Mouse (Mus musculus): Measurements from ENCODE around the gene Zbed6. TPM values are rescaled to one million over a fixed set of nuclear protein-coding genes. Genes with fewer than 3 reads are reported as not detected.

The Zbed6 gene
- polyA plus RNA-seq, 1 experiment: not detected

DNA sequence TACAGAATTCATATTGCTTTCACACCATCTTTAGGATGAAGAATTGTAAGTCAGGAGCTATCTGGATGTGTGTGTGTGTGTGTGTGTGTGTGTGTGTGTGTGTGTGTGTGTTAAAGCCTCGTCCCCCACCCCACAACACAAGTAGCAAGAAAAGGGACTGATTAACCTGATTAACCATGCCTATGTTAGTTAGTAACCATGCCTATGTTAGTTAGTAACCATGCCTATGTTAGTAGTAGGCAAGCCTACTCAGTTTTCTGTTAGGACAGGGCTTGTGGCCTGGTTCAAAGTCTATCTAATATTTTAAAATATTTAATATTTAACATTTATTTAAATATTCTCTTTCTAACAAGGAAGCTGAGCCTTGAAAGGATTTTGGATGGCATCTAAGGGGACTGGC, 49.2 kb downstream of the Zbed6 start:
- TF ChIP-seq CTCF (IDR thresholded peaks at IDR 0.05; ENCODE audit: insufficient read depth, low read depth, low read length): no peak
- TF ChIP-seq POLR2A (IDR thresholded peaks at IDR 0.05; ENCODE audit: insufficient read depth, low read depth, low read length): no peak
- WGBS: 79% methylated on average over 1 of the region's 1 CpGs
- H3K27ac ChIP-seq (ENCODE audit: insufficient read depth, low read depth, low read length): no peak overlapping the region
- H3K4me3 ChIP-seq (ENCODE audit: insufficient read depth, low read depth, low read length): no peak overlapping the region
- no peaks in the 10 kb centered on the region for H3K4me1 ChIP-seq (ENCODE audit: control insufficient read depth, insufficient read depth, low read length)

DNA sequence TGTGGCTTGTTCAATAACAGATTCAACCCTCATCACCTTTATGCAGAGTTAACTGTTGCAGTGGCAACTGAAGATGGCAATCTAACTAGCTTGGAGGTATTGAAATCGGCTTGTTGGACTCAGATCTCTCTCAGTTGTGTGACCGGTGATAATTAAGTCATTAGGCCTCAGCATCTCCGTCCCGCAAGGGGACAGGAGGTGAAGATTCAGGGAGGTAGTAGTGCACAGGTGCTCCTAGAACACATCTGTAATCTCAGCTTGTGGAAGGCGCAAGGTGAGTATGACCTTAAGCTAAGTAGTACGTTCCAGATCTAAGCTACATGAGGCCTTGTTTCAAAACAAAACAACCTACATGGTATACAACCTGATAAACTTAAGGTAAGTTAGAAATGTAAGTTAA, 50.1 kb downstream of the Zbed6 start:
- WGBS: 51% methylated on average over 6 of the region's 6 CpGs
- H3K27ac ChIP-seq (ENCODE audit: insufficient read depth, low read depth, low read length): no peak overlapping the region
- no peaks in the 10 kb centered on the region for H3K4me1 ChIP-seq (ENCODE audit: control insufficient read depth, insufficient read depth, low read length)
- TF ChIP-seq CTCF (IDR thresholded peaks at IDR 0.05; ENCODE audit: insufficient read depth, low read depth, low read length) (no peak), POLR2A (IDR thresholded peaks at IDR 0.05; ENCODE audit: insufficient read depth, low read depth, low read length) (no peak)
- H3K4me3 ChIP-seq (ENCODE audit: insufficient read depth, low read depth, low read length): no peak overlapping the region

DNA sequence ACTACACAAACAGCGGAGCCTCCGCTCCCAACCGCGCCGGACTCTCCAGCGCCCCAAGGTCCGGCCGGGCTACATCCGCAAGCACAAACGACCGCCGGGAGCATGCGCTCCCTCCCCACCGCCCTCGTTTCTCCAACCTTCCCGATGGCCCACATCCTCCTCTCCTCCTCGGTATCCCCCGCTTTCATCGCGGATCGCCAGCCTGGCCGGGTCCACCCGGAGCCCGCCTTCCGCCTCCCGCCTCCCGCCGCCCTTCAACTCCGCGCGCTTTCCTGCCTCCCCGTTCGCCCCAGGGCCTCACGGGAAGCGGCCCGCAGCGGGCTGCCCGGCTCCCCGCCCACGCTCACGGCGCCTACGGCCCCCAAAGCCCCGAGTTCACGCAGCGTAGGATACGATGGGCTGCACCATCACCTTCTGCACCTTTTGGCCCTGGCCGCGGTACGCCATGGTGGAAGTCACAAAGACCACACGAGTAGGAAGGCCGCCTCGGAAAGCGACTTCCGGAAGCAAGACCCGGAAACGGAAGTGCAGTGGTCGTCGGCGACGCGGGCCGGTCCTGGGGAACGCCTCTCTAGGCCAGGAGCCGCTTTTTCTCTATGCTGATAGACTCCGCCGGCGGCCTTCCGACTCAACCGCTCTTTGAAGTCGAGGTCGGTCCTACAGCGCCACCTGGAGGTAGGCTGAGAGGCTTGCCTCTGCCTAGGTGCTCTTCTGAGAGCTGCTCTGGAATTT, 50.7 kb downstream of the Zbed6 start, which contains the start of gene Snrpe:
TSS of gene Snrpe (minus strand) at position 521 of the 732 bp plus-strand sequence.
- WGBS: under 1% methylated on average over 73 of the region's 73 CpGs

More for the DNA sequence above, 50.7 kb downstream of the Zbed6 start, which contains the start of gene Snrpe:
- H3K4me3 ChIP-seq (ENCODE audit: insufficient read depth, low read depth, low read length): peak within 1 kb of the TSS; percentile 92
- no peaks in the 10 kb centered on the region for H3K4me1 ChIP-seq (ENCODE audit: control insufficient read depth, insufficient read depth, low read length)
- 0 out of 2 replicates have a peak, but pooled peaks have one; percentile 34 for TF ChIP-seq POLR2A (IDR thresholded peaks at IDR 0.05; ENCODE audit: insufficient read depth, low read depth, low read length)
- peak; percentile 88 for TF ChIP-seq CTCF (IDR thresholded peaks at IDR 0.05; ENCODE audit: insufficient read depth, low read depth, low read length)
- peak within 1 kb of the TSS; percentile 87 for H3K27ac ChIP-seq (ENCODE audit: insufficient read depth, low read depth, low read length)

Other genes with a start within 250 kb of the Zbed6 start
- not detected in 2 replicates for gene Sox13, start 236.5 kb downstream of the Zbed6 start, polyA plus RNA-seq (2012; ENCODE audit: insufficient read depth, insufficient read length, low replicate concordance, missing spikeins)
- not detected in 2 replicates for gene Snrpe, start 50.6 kb downstream of the Zbed6 start, polyA plus RNA-seq (2012; ENCODE audit: insufficient read depth, insufficient read length, low replicate concordance, missing spikeins)
- gene Gm38394, start 433 bp upstream of the Zbed6 start, polyA plus RNA-seq (2012; ENCODE audit: insufficient read depth, insufficient read length, low replicate concordance, missing spikeins): 61.0 TPM in 1 of 2 replicates, not detected in the other
- gene Lax1, start 29.2 kb upstream of the Zbed6 start, polyA plus RNA-seq (2012; ENCODE audit: insufficient read depth, insufficient read length, low replicate concordance, missing spikeins): not detected in 2 replicates
- 167 TPM in 1 of 2 replicates, not detected in the other for gene Atp2b4, start 140.2 kb upstream of the Zbed6 start, polyA plus RNA-seq (2012; ENCODE audit: insufficient read depth, insufficient read length, low replicate concordance, missing spikeins)
- gene Optc, start 247.1 kb upstream of the Zbed6 start, polyA plus RNA-seq (2012; ENCODE audit: insufficient read depth, insufficient read length, low replicate concordance, missing spikeins): not detected in 2 replicates